ENCODE assay signal across 8 mouse cellular contexts in the genomic region with DNA sequence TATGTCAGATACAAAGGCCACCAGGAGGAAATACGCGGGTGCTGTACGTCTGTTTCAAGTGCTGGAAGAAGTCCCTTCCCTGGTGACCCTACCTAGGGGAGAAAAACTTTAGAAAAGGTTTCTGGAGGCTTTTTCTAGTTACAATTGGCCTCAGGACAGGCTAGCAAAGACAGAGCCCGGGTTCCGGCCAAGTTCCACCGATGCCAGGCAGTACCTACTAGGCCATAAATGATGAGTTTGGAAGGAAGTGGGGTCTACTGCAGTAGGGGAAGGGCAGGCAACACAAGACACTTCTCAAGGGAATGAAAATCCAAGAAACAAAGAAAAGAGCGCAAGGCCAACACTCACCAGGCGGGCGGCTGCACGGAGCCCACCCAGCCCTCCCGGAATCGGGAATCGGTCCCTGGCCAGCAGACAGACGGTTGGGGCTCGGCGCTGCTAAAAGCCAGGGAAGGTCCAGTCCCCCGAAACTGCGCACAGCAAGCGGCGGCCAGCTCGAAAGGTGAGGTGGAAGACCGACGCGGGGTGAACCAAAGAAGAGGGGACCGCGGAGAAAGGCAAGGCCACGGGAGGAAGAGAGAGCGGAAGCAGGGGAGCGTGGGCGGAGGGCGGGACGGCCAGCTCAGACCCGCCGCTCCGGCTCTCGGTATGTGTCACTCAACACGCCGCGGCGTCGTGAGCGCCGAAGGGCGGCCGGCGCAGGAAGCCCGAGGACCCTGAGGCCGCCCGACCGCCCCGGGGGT. TPM values are rescaled to one million over a fixed set of nuclear protein-coding genes. Genes with fewer than 3 reads are reported as not detected.
DNase-seq lines count a peak whose midpoint lies in the region; ATAC-seq and TF ChIP-seq lines count a peak whose summit lies in the region.

No protein-coding gene starts in this region.

- H3K27ac ChIP-seq in liver, embryonic 11.5 days (ENCODE audit: low read depth, low read length), result peak overlapping the region; percentile 93
- H3K27ac ChIP-seq in midbrain, postnatal 0 days (ENCODE audit: low read depth, low read length), result peak overlapping the region; percentile 92

- peak overlapping the region; percentile 98 for H3K4me3 ChIP-seq in liver, embryonic 11.5 days (ENCODE audit: low read depth, low read length)
- H3K4me3 ChIP-seq in midbrain, postnatal 0 days (ENCODE audit: low read depth, low read length), result peak overlapping the region; percentile 87

- peaks cover 44% of the 10 kb centered on the region for H3K4me1 ChIP-seq in liver, embryonic 11.5 days (replicated peaks; ENCODE audit: control insufficient read depth, insufficient read depth, low read length)
- H3K4me1 ChIP-seq in midbrain, postnatal 0 days (ENCODE audit: insufficient read depth, low read length), result peaks cover 14% of the 10 kb centered on the region

- peak overlapping the region; percentile 95 for H3K4me2 ChIP-seq in liver, embryonic 11.5 days
- H3K4me2 ChIP-seq in midbrain, postnatal 0 days (ENCODE audit: low read depth, low read length, poor library complexity, severe bottlenecking), result peak overlapping the region; percentile 82

- under 1% methylated on average over 44 of the region's 51 CpGs for WGBS in liver, embryonic 11.5 days
- WGBS in midbrain, postnatal 0 days, result 1% methylated on average over 48 of the region's 51 CpGs

- DNase-seq in gastrocnemius, postnatal 10 days, result peak; percentile 69
- DNase-seq in gastrocnemius, postnatal 25 days, result no peak
- DNase-seq in urinary bladder, postnatal 36 days (ENCODE audit: low spot score in 2 of 2), result peak; percentile 37 to 65
- no peak for DNase-seq in urinary bladder, adult 2 months (ENCODE audit: low spot score)
- no peak for DNase-seq in liver, embryonic 11.5 days (ENCODE audit: low spot score)
- DNase-seq in midbrain, postnatal 0 days (ENCODE audit: low spot score), result no peak
- DNase-seq in ovary, postnatal 36 days (ENCODE audit: low spot score), result no peak

- peak overlapping the region; percentile 99 for H3K9ac ChIP-seq in liver, embryonic 11.5 days (ENCODE audit: low read depth, low read length)
- peak overlapping the region; percentile 94 for H3K9ac ChIP-seq in midbrain, postnatal 0 days (replicated peaks; ENCODE audit: low read length, poor library complexity, severe bottlenecking)

- no peaks in the 10 kb centered on the region for H3K9me3 ChIP-seq in liver, embryonic 11.5 days (ENCODE audit: control insufficient read depth, low read length)
- H3K9me3 ChIP-seq in midbrain, postnatal 0 days (ENCODE audit: low read length), result no peaks in the 10 kb centered on the region

- no peak for TF ChIP-seq CTCF in midbrain, postnatal 0 days (IDR thresholded peaks at IDR 0.05)

- peak; percentile 39 for ATAC-seq in granulocyte monocyte progenitor cell, adult 5-6 weeks (replicated peaks; ENCODE audit: poor library complexity, severe bottlenecking)
- ATAC-seq in liver, embryonic 11.5 days (replicated peaks; ENCODE audit: low FRiP score), result peak; percentile 77
- peak; percentile 81 for ATAC-seq in midbrain, postnatal 0 days (ENCODE audit: low FRiP score)

- peaks cover 6% of the 10 kb centered on the region for H3K36me3 ChIP-seq in liver, embryonic 11.5 days (ENCODE audit: control insufficient read depth, insufficient read depth, low read length)
- H3K36me3 ChIP-seq in midbrain, postnatal 0 days (ENCODE audit: insufficient read depth, low read length), result peaks cover 9% of the 10 kb centered on the region

- H3K27me3 ChIP-seq in liver, embryonic 11.5 days (replicated peaks; ENCODE audit: control insufficient read depth, insufficient read depth, low read length), result no peaks in the 10 kb centered on the region
- H3K27me3 ChIP-seq in midbrain, postnatal 0 days (ENCODE audit: insufficient read depth, low read length), result no peaks in the 10 kb centered on the region

RNA-seq across cellular contexts. Expression of gene Cdca4, which starts 0.6 kb away (rescaled TPM):
- 10 to 100 TPM in 1 of 2 experiments, 1 to 10 TPM in 1; 9.4 to 12.0 TPM for total RNA-seq in gastrocnemius, postnatal 10 days (2021)
- total RNA-seq in gastrocnemius, postnatal 25 days (2021), result 1 to 10 TPM; 3.4 to 3.5 TPM
- 17.0 and 22.2 TPM in 2 replicates for polyA plus RNA-seq in urinary bladder, adult 2 months (2012; rRNA removed)
- total RNA-seq in granulocyte monocyte progenitor cell, adult 5-6 weeks (2014; fragmentation: Nextera tagmentation), result 65.6 and 66.5 TPM in 2 replicates
- 61.9 and 64.3 TPM in 2 replicates for total RNA-seq in granulocyte monocyte progenitor cell, adult 5-6 weeks (2017)
- polyA plus RNA-seq in liver, embryonic 11.5 days (2014; fragmentation: Nextera tagmentation; extraction: Ambion mirVana), result 111 and 125 TPM in 2 replicates
- total RNA-seq in midbrain, postnatal 0 days (2014; rRNA removed), result 19.8 and 22.6 TPM in 2 replicates
- 20.8 and 22.0 TPM in 2 replicates for polyA plus RNA-seq in midbrain, postnatal 0 days (2015; fragmentation: Nextera tagmentation; extraction: Ambion mirVana)

RNA-seq across cellular contexts. Expression of gene Clba1, which starts 19.9 kb away (rescaled TPM):
- total RNA-seq in gastrocnemius, postnatal 10 days (2021), result 1 to 10 TPM in 1 of 2 experiments, under 1 TPM in 1; 0.75 to 1.7 TPM
- under 1 TPM; 0.46 to 0.96 TPM for total RNA-seq in gastrocnemius, postnatal 25 days (2021)
- polyA plus RNA-seq in urinary bladder, adult 2 months (2012; rRNA removed), result 4.5 and 5.3 TPM in 2 replicates
- total RNA-seq in granulocyte monocyte progenitor cell, adult 5-6 weeks (2014; fragmentation: Nextera tagmentation), result 1.7 and 2.4 TPM in 2 replicates
- total RNA-seq in granulocyte monocyte progenitor cell, adult 5-6 weeks (2017), result 0.30 and 1.2 TPM in 2 replicates
- 2.2 and 2.5 TPM in 2 replicates for polyA plus RNA-seq in liver, embryonic 11.5 days (2014; fragmentation: Nextera tagmentation; extraction: Ambion mirVana)
- 13.6 and 23.1 TPM in 2 replicates for total RNA-seq in midbrain, postnatal 0 days (2014; rRNA removed)
- polyA plus RNA-seq in midbrain, postnatal 0 days (2015; fragmentation: Nextera tagmentation; extraction: Ambion mirVana), result 25.2 and 25.9 TPM in 2 replicates

RNA-seq across cellular contexts. Expression of gene Ahnak2, which starts 26.2 kb away (rescaled TPM):
- total RNA-seq in gastrocnemius, postnatal 10 days (2021), result 10 to 100 TPM; 12.2 to 18.6 TPM
- 10 to 100 TPM in 1 of 2 experiments, 1 to 10 TPM in 1; 4.9 to 11.8 TPM for total RNA-seq in gastrocnemius, postnatal 25 days (2021)
- 40.7 and 65.9 TPM in 2 replicates for polyA plus RNA-seq in urinary bladder, adult 2 months (2012; rRNA removed)
- total RNA-seq in granulocyte monocyte progenitor cell, adult 5-6 weeks (2014; fragmentation: Nextera tagmentation), result not detected in 2 replicates
- not detected in 2 replicates for total RNA-seq in granulocyte monocyte progenitor cell, adult 5-6 weeks (2017)
- polyA plus RNA-seq in liver, embryonic 11.5 days (2014; fragmentation: Nextera tagmentation; extraction: Ambion mirVana), result 0.23 and 0.34 TPM in 2 replicates
- 5.1 and 6.1 TPM in 2 replicates for total RNA-seq in midbrain, postnatal 0 days (2014; rRNA removed)
- polyA plus RNA-seq in midbrain, postnatal 0 days (2015; fragmentation: Nextera tagmentation; extraction: Ambion mirVana), result 1.6 and 1.9 TPM in 2 replicates

RNA-seq across cellular contexts. Expression of gene Gpr132, which starts 39.4 kb away (rescaled TPM):
- total RNA-seq in gastrocnemius, postnatal 10 days (2021), result under 1 TPM in 1 of 2 experiments, not detected in 1; 0.09 TPM
- under 1 TPM in 1 of 2 experiments, not detected in 1; 0.11 TPM for total RNA-seq in gastrocnemius, postnatal 25 days (2021)
- polyA plus RNA-seq in urinary bladder, adult 2 months (2012; rRNA removed), result 3.4 and 4.1 TPM in 2 replicates
- 10.4 and 20.5 TPM in 2 replicates for total RNA-seq in granulocyte monocyte progenitor cell, adult 5-6 weeks (2014; fragmentation: Nextera tagmentation)
- total RNA-seq in granulocyte monocyte progenitor cell, adult 5-6 weeks (2017), result 5.8 and 6.2 TPM in 2 replicates
- polyA plus RNA-seq in liver, embryonic 11.5 days (2014; fragmentation: Nextera tagmentation; extraction: Ambion mirVana), result 0.53 and 0.62 TPM in 2 replicates
- 0.16 TPM in 1 of 2 replicates, not detected in the other for total RNA-seq in midbrain, postnatal 0 days (2014; rRNA removed)
- 0.06 TPM in 2 replicates for polyA plus RNA-seq in midbrain, postnatal 0 days (2015; fragmentation: Nextera tagmentation; extraction: Ambion mirVana)

Comparison
In these comparisons a context has a peak if more than half of its experiments do, and no peak if none do; other contexts are left out.
1. DNase-seq: peak in gastrocnemius, postnatal 10 days (single experiment) and urinary bladder, postnatal 36 days (2 of 2); none in gastrocnemius, postnatal 25 days (single experiment), urinary bladder, adult 2 months (single experiment), liver, embryonic 11.5 days (single experiment), midbrain, postnatal 0 days (single experiment) and ovary, postnatal 36 days (single experiment).
2. Peak in every context shown above with its lines, with median percentiles within 50 percentile points of each other: ATAC-seq.